Mouse (Mus musculus): Measurements from ENCODE around the gene Dip2c.

Gene Dip2c

GRCm38 (mm10) chr13:9660711-9661110 is 384.4 kb downstream of the Dip2c start:
- DNase-seq (ENCODE audit: low read depth, low spot score): no peak

- no peak for DNase-seq (ENCODE audit: low read depth, low spot score)
These were observed 387.3 kb downstream of the Dip2c start for GRCm38 (mm10) chr13:9663593-9663992.

GRCm38 (mm10) chr13:9667954-9668496 is 391.7 kb downstream of the Dip2c start:
- DNase-seq (ENCODE audit: low read depth, low spot score): no peak

GRCm38 (mm10) chr13:9669246-9669645 is 392.9 kb downstream of the Dip2c start:
- no peak for DNase-seq (ENCODE audit: low read depth, low spot score)

- no peak for DNase-seq (ENCODE audit: low read depth, low spot score)
These were observed 397.8 kb downstream of the Dip2c start for GRCm38 (mm10) chr13:9674126-9674525.

GRCm38 (mm10) chr13:9681492-9681891 is 405.2 kb downstream of the Dip2c start:
- DNase-seq (ENCODE audit: low read depth, low spot score): no peak

GRCm38 (mm10) chr13:9683280-9683679 is 407.0 kb downstream of the Dip2c start:
- DNase-seq (ENCODE audit: low read depth, low spot score): no peak

- DNase-seq (ENCODE audit: low read depth, low spot score): no peak
These were observed 408.0 kb downstream of the Dip2c start for GRCm38 (mm10) chr13:9684153-9684923.

- DNase-seq (ENCODE audit: low read depth, low spot score): no peak
These were observed 409.9 kb downstream of the Dip2c start for GRCm38 (mm10) chr13:9686261-9686660.

- DNase-seq (ENCODE audit: low read depth, low spot score): no peak
These were observed 410.4 kb downstream of the Dip2c start for GRCm38 (mm10) chr13:9686765-9687164.

- DNase-seq (ENCODE audit: low read depth, low spot score): no peak
These were observed 413.0 kb downstream of the Dip2c start for GRCm38 (mm10) chr13:9689366-9689765.

GRCm38 (mm10) chr13:9692876-9693275 is 416.5 kb downstream of the Dip2c start:
- no peak for DNase-seq (ENCODE audit: low read depth, low spot score)

- DNase-seq (ENCODE audit: low read depth, low spot score): no peak
These were observed 418.3 kb downstream of the Dip2c start for GRCm38 (mm10) chr13:9694651-9695050.

GRCm38 (mm10) chr13:9695403-9695802 is 419.1 kb downstream of the Dip2c start:
- DNase-seq (ENCODE audit: low read depth, low spot score): no peak

- DNase-seq (ENCODE audit: low read depth, low spot score): no peak
These were observed 419.5 kb downstream of the Dip2c start for GRCm38 (mm10) chr13:9695809-9696208.

GRCm38 (mm10) chr13:9697340-9697739 is 421.0 kb downstream of the Dip2c start:
- no peak for DNase-seq (ENCODE audit: low read depth, low spot score)

- DNase-seq (ENCODE audit: low read depth, low spot score): no peak
These were observed 426.4 kb downstream of the Dip2c start for GRCm38 (mm10) chr13:9702615-9703235.

GRCm38 (mm10) chr13:9706720-9707119 is 430.4 kb downstream of the Dip2c start:
- DNase-seq (ENCODE audit: low read depth, low spot score): no peak

GRCm38 (mm10) chr13:9708433-9709240 is 432.3 kb downstream of the Dip2c start:
- no peak for DNase-seq (ENCODE audit: low read depth, low spot score)

GRCm38 (mm10) chr13:9712409-9712808 is 436.1 kb downstream of the Dip2c start:
- no peak for DNase-seq (ENCODE audit: low read depth, low spot score)

GRCm38 (mm10) chr13:9712971-9713370 is 436.6 kb downstream of the Dip2c start:
- no peak for DNase-seq (ENCODE audit: low read depth, low spot score)

All from CD4-positive helper T cell, adult 2 months (primary cell).